Mouse (Mus musculus): ENCODE results near the gene Ms4a4c.
"Not testable (repeated sequence)": the region's sequence is repeated elsewhere in the genome, so short reads cannot be mapped to it uniquely, and the experiment has no call there.

Ms4a4c gene

DNA sequence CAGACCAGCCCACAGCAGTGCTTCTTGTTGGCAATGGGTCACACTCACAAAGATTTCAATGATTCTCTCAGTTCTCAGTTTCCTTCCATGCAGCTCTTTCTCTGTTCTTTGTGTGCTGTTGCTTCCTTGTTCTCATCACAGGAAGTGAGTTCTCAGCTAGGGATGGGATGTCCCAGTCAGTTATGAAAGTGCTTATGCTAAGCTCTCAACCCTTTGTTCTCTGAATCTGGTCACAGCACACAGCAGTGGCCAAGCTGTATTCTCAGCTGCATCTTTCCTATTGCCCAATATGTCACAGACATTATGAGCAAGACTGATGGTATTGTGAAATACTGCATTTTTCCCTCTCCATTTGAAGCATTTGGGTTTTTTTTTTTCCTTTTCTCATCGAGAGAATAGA lies 60.2 kb downstream of the Ms4a4c start:
- not testable (repeated sequence) for DNase-seq (ENCODE audit: low spot score in 2 of 2)

DNA sequence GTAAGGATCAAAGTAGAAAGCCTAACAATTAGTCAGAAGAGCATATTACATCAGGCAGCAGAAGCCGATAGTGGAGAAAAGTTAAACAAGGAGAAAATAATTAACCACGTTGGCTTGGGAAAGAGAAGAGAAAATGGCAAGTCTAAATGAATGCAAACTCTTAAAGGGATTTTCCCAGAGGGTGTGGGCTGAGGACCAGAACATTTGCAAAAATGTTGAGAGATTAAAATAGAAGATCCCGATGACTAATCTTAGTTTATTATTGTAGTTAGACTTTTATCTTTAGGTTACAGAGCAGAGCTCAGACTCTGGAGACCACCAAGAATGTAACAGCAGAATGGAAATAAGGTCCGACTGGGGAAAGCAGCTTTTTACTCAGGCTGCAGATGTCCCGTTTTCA lies 61.9 kb downstream of the Ms4a4c start:
- DNase-seq (ENCODE audit: low spot score in 2 of 2), result no peak

DNA sequence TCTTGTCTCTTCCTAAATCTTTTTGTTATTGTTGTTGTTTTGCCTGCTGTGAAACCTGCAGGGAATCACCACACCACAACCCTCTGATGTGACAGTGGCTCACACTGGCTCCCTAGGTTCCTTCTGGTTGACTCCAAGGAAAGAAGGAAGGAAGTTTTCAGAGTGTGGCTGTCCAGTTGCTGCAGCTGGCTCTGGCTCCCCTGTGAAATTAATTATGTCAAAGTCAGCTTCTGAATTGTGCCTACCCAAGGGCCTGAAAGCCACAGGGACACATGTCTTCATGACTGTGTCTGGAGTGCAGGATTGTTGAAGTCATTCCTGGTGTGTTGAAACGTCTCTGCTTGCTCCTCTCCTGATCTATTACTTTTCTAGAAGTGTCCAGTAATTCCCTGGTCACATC lies 63.8 kb downstream of the Ms4a4c start:
- DNase-seq (ENCODE audit: low spot score in 2 of 2), result not testable (repeated sequence)

DNA sequence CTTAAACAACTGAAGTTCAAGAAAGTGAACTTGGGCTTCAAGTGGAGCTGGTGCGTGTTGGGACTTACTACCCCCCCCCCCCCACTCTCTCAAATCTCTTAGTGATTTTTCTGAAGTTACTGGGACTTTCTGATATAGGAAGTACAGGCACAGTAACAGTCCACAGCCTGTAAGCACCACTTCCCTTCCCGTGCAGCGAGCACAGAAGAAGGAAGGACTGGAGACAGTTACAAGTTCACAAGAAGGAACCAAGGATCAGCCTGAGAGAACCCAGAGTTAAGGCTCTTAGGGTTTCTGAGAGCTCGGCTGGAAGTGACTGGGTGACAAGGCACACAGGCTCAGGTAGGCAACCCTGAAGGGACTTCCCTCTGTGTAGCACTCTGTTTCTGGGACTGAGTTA lies 64.6 kb downstream of the Ms4a4c start, which contains the start of gene Ms4a6c:
TSS of gene Ms4a6c (plus strand) at position 152 of the 400 bp plus-strand sequence.
- not testable (repeated sequence) for DNase-seq (ENCODE audit: low spot score in 2 of 2)
